16 mouse cellular contexts compared by ENCODE assay signal in the genomic region with DNA sequence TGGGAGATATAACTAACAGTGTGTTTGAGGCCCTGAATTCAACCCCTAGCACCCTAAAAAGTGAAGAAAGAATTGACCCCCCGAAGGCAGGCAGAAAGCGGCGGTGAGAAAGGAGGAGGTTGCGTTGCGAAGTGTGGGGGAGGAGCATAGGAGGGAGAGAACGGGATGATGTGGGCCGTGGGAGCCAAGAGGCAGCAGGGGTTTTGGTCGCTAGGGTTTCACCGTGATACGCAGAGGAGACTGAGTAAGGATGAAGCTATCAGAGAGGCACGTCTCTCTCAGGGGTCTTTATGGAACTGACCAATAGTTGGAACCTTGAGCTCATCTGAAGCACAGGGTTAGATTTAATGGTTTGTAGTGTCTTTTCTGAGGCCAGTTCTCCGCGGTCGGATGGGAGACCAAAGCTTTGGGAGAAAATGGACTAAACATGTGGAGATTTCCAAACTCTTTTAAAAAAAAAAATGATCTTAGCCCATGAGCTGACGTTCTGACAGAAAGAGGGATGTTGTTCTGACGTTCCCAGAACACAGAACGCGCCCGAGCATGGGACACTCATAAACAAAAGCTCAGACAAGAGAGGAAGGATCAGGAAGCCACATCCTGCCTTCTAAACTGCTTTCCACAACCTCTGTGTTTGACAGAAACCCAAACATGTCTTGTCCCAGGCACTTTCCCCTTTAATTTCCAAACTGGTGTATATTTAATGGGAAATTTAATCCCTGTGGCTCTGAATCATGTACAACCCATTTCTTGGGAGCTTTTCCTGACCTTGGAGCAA.
DNase-seq lines count a peak whose midpoint lies in the region; ATAC-seq lines count a peak whose summit lies in the region.
"Had no signal": no experiment of that assay in that cellular context is flagged by ENCODE, and none has a peak within 500 bp of the region (broad histone marks: within the 10 kb centered on the region; RNA-seq: fewer than 3 reads in every experiment).

No protein-coding gene starts in this region.

- H3K36me3 ChIP-seq in heart, embryonic 12.5 days = no peaks in the 10 kb centered on the region
- no peaks in the 10 kb centered on the region for H3K36me3 ChIP-seq in liver, embryonic 11.5 days (ENCODE audit: control insufficient read depth, insufficient read depth, low read length)
- no peaks in the 10 kb centered on the region for H3K36me3 ChIP-seq in kidney, embryonic 15.5 days
- no peaks in the 10 kb centered on the region for H3K36me3 ChIP-seq in stomach, embryonic 14.5 days (ENCODE audit: control insufficient read depth, insufficient read depth, low read length)
- H3K36me3 ChIP-seq in hindbrain, embryonic 10.5 days = no peaks in the 10 kb centered on the region
- H3K36me3 ChIP-seq: liver, embryonic 13.5 days; neural tube, embryonic 15.5 days had no signal

- 43% methylated on average over 19 of the region's 19 CpGs for WGBS in heart, embryonic 12.5 days
- 36% methylated on average over 19 of the region's 19 CpGs for WGBS in liver, embryonic 11.5 days
- 30% methylated on average over 19 of the region's 19 CpGs for WGBS in kidney, embryonic 15.5 days
- 35% methylated on average over 19 of the region's 19 CpGs for WGBS in stomach, embryonic 14.5 days
- 56% methylated on average over 19 of the region's 19 CpGs for WGBS in hindbrain, embryonic 10.5 days

- H3K27me3 ChIP-seq in heart, embryonic 12.5 days (replicated peaks) = no peaks in the 10 kb centered on the region; the same call in 1 of the 2 replicates
- no peaks in the 10 kb centered on the region for H3K27me3 ChIP-seq in liver, embryonic 11.5 days (replicated peaks; ENCODE audit: control insufficient read depth, insufficient read depth, low read length)
- no peaks in the 10 kb centered on the region for H3K27me3 ChIP-seq in kidney, embryonic 15.5 days
- H3K27me3 ChIP-seq in stomach, embryonic 14.5 days (ENCODE audit: control insufficient read depth, insufficient read depth, low read length) = no peaks in the 10 kb centered on the region
- H3K27me3 ChIP-seq in hindbrain, embryonic 10.5 days (ENCODE audit: insufficient read depth, poor library complexity, severe bottlenecking) = peaks cover 14% of the 10 kb centered on the region; the same call in 1 of the 2 replicates
- H3K27me3 ChIP-seq: neural tube, embryonic 15.5 days had no signal

- H3K4me2 ChIP-seq in heart, embryonic 12.5 days = peak overlapping the region; percentile 5; the same call in 1 of the 2 replicates
- peak overlapping the region; percentile 12; the same call in 1 of the 2 replicates for H3K4me2 ChIP-seq in liver, embryonic 11.5 days
- peak overlapping the region; percentile 39; the same call in 1 of the 2 replicates for H3K4me2 ChIP-seq in kidney, embryonic 15.5 days
- H3K4me2 ChIP-seq in stomach, embryonic 14.5 days (replicated peaks; ENCODE audit: low read depth, low read length) = peak overlapping the region; percentile 10; the same call in 1 of the 2 replicates
- H3K4me2 ChIP-seq: liver, embryonic 13.5 days; neural tube, embryonic 15.5 days had no signal

- H3K4me1 ChIP-seq in heart, embryonic 12.5 days (replicated peaks) = 0 out of 2 replicates have a peak, but pooled peaks cover 3% of the 10 kb centered on the region
- no peaks in the 10 kb centered on the region for H3K4me1 ChIP-seq in liver, embryonic 11.5 days (replicated peaks; ENCODE audit: control insufficient read depth, insufficient read depth, low read length)
- H3K4me1 ChIP-seq in kidney, embryonic 15.5 days = peaks cover 12% of the 10 kb centered on the region
- H3K4me1 ChIP-seq in stomach, embryonic 14.5 days (ENCODE audit: control insufficient read depth, insufficient read depth, low read length) = peaks cover 9% of the 10 kb centered on the region; the same call in 1 of the 2 replicates
- no peaks in the 10 kb centered on the region; the same call in 1 of the 2 replicates for H3K4me1 ChIP-seq in hindbrain, embryonic 10.5 days (replicated peaks)
- H3K4me1 ChIP-seq: liver, embryonic 13.5 days had no signal

- no peak for DNase-seq in heart, postnatal 4 days
- no peak for DNase-seq in liver, embryonic 11.5 days (ENCODE audit: low spot score)
- no peak for DNase-seq in liver
- no peak for DNase-seq in hindbrain, embryonic 10.5 days (ENCODE audit: low spot score)
- DNase-seq in natural killer cell, adult 2 months (ENCODE audit: low spot score in 2 of 2) = no peak
- DNase-seq: adrenal gland, adult 8-10 months; B cell, adult 2 months; cerebellum, adult 8-10 months; heart, postnatal 36 days; liver, embryonic 13.5 days; retina, postnatal 1 day; thymus, adult 2 months had no signal

- H3K27ac ChIP-seq in heart, embryonic 12.5 days (ENCODE audit: poor library complexity, severe bottlenecking) = no peak overlapping the region
- H3K27ac ChIP-seq in liver, embryonic 11.5 days (ENCODE audit: low read depth, low read length) = no peak overlapping the region
- peak overlapping the region; percentile 13; the same call in 1 of the 2 replicates for H3K27ac ChIP-seq in kidney, embryonic 15.5 days
- H3K27ac ChIP-seq in stomach, embryonic 14.5 days (ENCODE audit: low read length) = no peak overlapping the region
- H3K27ac ChIP-seq in hindbrain, embryonic 10.5 days = no peak overlapping the region
- H3K27ac ChIP-seq: liver, embryonic 13.5 days; neural tube, embryonic 15.5 days had no signal

- H3K9ac ChIP-seq in heart, embryonic 12.5 days = no peak overlapping the region
- no peak overlapping the region for H3K9ac ChIP-seq in liver, embryonic 11.5 days (ENCODE audit: low read depth, low read length)
- no peak overlapping the region for H3K9ac ChIP-seq in kidney, embryonic 15.5 days
- no peak overlapping the region for H3K9ac ChIP-seq in stomach, embryonic 14.5 days (replicated peaks; ENCODE audit: low read depth, low read length)
- H3K9ac ChIP-seq: liver, embryonic 13.5 days; neural tube, embryonic 15.5 days had no signal

- ATAC-seq in heart, embryonic 12.5 days (ENCODE audit: insufficient number of reproducible peaks, low FRiP score) = no peak
- no peak for ATAC-seq in liver, embryonic 11.5 days (replicated peaks; ENCODE audit: low FRiP score)
- ATAC-seq in kidney, embryonic 15.5 days (replicated peaks; ENCODE audit: low FRiP score) = no peak
- ATAC-seq in stomach, embryonic 14.5 days (ENCODE audit: insufficient number of reproducible peaks, insufficient read depth, low FRiP score, low read depth) = no peak

- H3K4me3 ChIP-seq in heart, embryonic 12.5 days = no peak overlapping the region
- no peak overlapping the region for H3K4me3 ChIP-seq in liver, embryonic 11.5 days (ENCODE audit: low read depth, low read length)
- H3K4me3 ChIP-seq in kidney, embryonic 15.5 days (replicated peaks) = no peak overlapping the region
- H3K4me3 ChIP-seq in stomach, embryonic 14.5 days (ENCODE audit: low read depth, low read length) = no peak overlapping the region
- H3K4me3 ChIP-seq in hindbrain, embryonic 10.5 days = no peak overlapping the region
- H3K4me3 ChIP-seq: liver, embryonic 13.5 days; neural tube, embryonic 15.5 days had no signal

- H3K9me3 ChIP-seq in heart, embryonic 12.5 days (replicated peaks) = peaks cover 11% of the 10 kb centered on the region; the same call in 1 of the 2 replicates
- no peaks in the 10 kb centered on the region; the same call in 1 of the 2 replicates for H3K9me3 ChIP-seq in liver, embryonic 11.5 days (ENCODE audit: control insufficient read depth, low read length)
- H3K9me3 ChIP-seq in kidney, embryonic 15.5 days (replicated peaks) = no peaks in the 10 kb centered on the region; the same call in 1 of the 2 replicates
- H3K9me3 ChIP-seq in stomach, embryonic 14.5 days (ENCODE audit: control insufficient read depth, low read depth, low read length) = no peaks in the 10 kb centered on the region
- 0 out of 2 replicates have a peak, but pooled peaks cover 4% of the 10 kb centered on the region for H3K9me3 ChIP-seq in hindbrain, embryonic 10.5 days
- H3K9me3 ChIP-seq: neural tube, embryonic 15.5 days had no signal
